Mouse (Mus musculus): ENCODE measurements at regions not wholly inside any gene's neighbourhood (a gene's known extent, or its start where the extent isn't known, plus 50 kb on each side); places are given as distances from the start of the nearest gene placed in this dataset.

- H3K4me3 ChIP-seq (ENCODE audit: insufficient read depth, low read depth, low read length), result no peak overlapping the region
- H3K4me1 ChIP-seq (ENCODE audit: control insufficient read depth, insufficient read depth, insufficient read length, low read length), result peaks cover 7% of the 10 kb centered on the region; the same call in 1 of the 2 replicates
- no peak overlapping the region for H3K27ac ChIP-seq (replicated peaks; ENCODE audit: low read depth, low read length)
Measured at GRCm38 (mm10) chr4:56638704-56639478, 101.0 kb upstream of the Gm26657 start.

- Histone ChIP-seq H3K4me3 (ENCODE audit: insufficient read depth, low read depth, low read length) (no peak overlapping the region), H3K4me1 (ENCODE audit: control insufficient read depth, insufficient read depth, insufficient read length, low read length) (peaks cover 7% of the 10 kb centered on the region; the same call in 1 of the 2 replicates), H3K27ac (replicated peaks; ENCODE audit: low read depth, low read length) (no peak overlapping the region)
Measured at GRCm38 (mm10) chr4:56636265-56636664, 103.6 kb upstream of the Gm26657 start.

- Histone ChIP-seq H3K4me1 (ENCODE audit: control insufficient read depth, insufficient read depth, insufficient read length, low read length) (0 out of 2 replicates have a peak, but pooled peaks cover 2% of the 10 kb centered on the region), H3K27ac (replicated peaks; ENCODE audit: low read depth, low read length) (no peak overlapping the region), H3K4me3 (ENCODE audit: insufficient read depth, low read depth, low read length) (no peak overlapping the region)
Measured at GRCm38 (mm10) chr4:56633528-56633927, 106.3 kb upstream of the Gm26657 start.

GRCm38 (mm10) chr4:56630251-56630650 lies 109.6 kb upstream of the Gm26657 start:
- H3K4me1 ChIP-seq (ENCODE audit: control insufficient read depth, insufficient read depth, insufficient read length, low read length), result no peaks in the 10 kb centered on the region
- H3K4me3 ChIP-seq (ENCODE audit: insufficient read depth, low read depth, low read length), result no peak overlapping the region
- H3K27ac ChIP-seq (replicated peaks; ENCODE audit: low read depth, low read length), result no peak overlapping the region

- no peak overlapping the region for H3K27ac ChIP-seq (replicated peaks; ENCODE audit: low read depth, low read length)
- no peaks in the 10 kb centered on the region for H3K4me1 ChIP-seq (ENCODE audit: control insufficient read depth, insufficient read depth, insufficient read length, low read length)
- H3K4me3 ChIP-seq (ENCODE audit: insufficient read depth, low read depth, low read length), result no peak overlapping the region
Measured at GRCm38 (mm10) chr4:56627206-56627605, 112.7 kb upstream of the Gm26657 start.

GRCm38 (mm10) chr4:56621782-56622181 lies 118.1 kb upstream of the Gm26657 start:
- Histone ChIP-seq H3K4me1 (ENCODE audit: control insufficient read depth, insufficient read depth, insufficient read length, low read length) (no peaks in the 10 kb centered on the region), H3K27ac (replicated peaks; ENCODE audit: low read depth, low read length) (no peak overlapping the region), H3K4me3 (ENCODE audit: insufficient read depth, low read depth, low read length) (no peak overlapping the region)

GRCm38 (mm10) chr4:56621356-56621755 lies 118.5 kb upstream of the Gm26657 start:
- Histone ChIP-seq H3K27ac (replicated peaks; ENCODE audit: low read depth, low read length) (no peak overlapping the region), H3K4me3 (ENCODE audit: insufficient read depth, low read depth, low read length) (no peak overlapping the region), H3K4me1 (ENCODE audit: control insufficient read depth, insufficient read depth, insufficient read length, low read length) (no peaks in the 10 kb centered on the region)

- H3K4me1 ChIP-seq (ENCODE audit: control insufficient read depth, insufficient read depth, insufficient read length, low read length), result no peaks in the 10 kb centered on the region
- no peak overlapping the region for H3K27ac ChIP-seq (replicated peaks; ENCODE audit: low read depth, low read length)
- H3K4me3 ChIP-seq (ENCODE audit: insufficient read depth, low read depth, low read length), result no peak overlapping the region
Measured at GRCm38 (mm10) chr4:56620628-56621027, 119.2 kb upstream of the Gm26657 start.

- no peak overlapping the region for H3K27ac ChIP-seq (replicated peaks; ENCODE audit: low read depth, low read length)
- no peaks in the 10 kb centered on the region for H3K4me1 ChIP-seq (ENCODE audit: control insufficient read depth, insufficient read depth, insufficient read length, low read length)
- H3K4me3 ChIP-seq (ENCODE audit: insufficient read depth, low read depth, low read length), result no peak overlapping the region
Measured at GRCm38 (mm10) chr4:56619803-56620202, 120.1 kb upstream of the Gm26657 start.

GRCm38 (mm10) chr4:56619054-56619453 lies 120.8 kb upstream of the Gm26657 start:
- Histone ChIP-seq H3K4me1 (ENCODE audit: control insufficient read depth, insufficient read depth, insufficient read length, low read length) (no peaks in the 10 kb centered on the region), H3K4me3 (ENCODE audit: insufficient read depth, low read depth, low read length) (no peak overlapping the region), H3K27ac (replicated peaks; ENCODE audit: low read depth, low read length) (no peak overlapping the region)

- Histone ChIP-seq H3K4me1 (ENCODE audit: control insufficient read depth, insufficient read depth, insufficient read length, low read length) (no peaks in the 10 kb centered on the region), H3K4me3 (ENCODE audit: insufficient read depth, low read depth, low read length) (no peak overlapping the region), H3K27ac (replicated peaks; ENCODE audit: low read depth, low read length) (no peak overlapping the region)
Measured at GRCm38 (mm10) chr4:56618433-56618832, 121.4 kb upstream of the Gm26657 start.

GRCm38 (mm10) chr4:56617661-56618360 lies 122.1 kb upstream of the Gm26657 start:
- H3K27ac ChIP-seq (replicated peaks; ENCODE audit: low read depth, low read length), result no peak overlapping the region
- no peak overlapping the region for H3K4me3 ChIP-seq (ENCODE audit: insufficient read depth, low read depth, low read length)
- no peaks in the 10 kb centered on the region for H3K4me1 ChIP-seq (ENCODE audit: control insufficient read depth, insufficient read depth, insufficient read length, low read length)

- Histone ChIP-seq H3K27ac (replicated peaks; ENCODE audit: low read depth, low read length) (no peak overlapping the region), H3K4me3 (ENCODE audit: insufficient read depth, low read depth, low read length) (no peak overlapping the region), H3K4me1 (ENCODE audit: control insufficient read depth, insufficient read depth, insufficient read length, low read length) (no peaks in the 10 kb centered on the region)
Measured at GRCm38 (mm10) chr4:56612325-56612724, 127.5 kb upstream of the Gm26657 start.

- no peaks in the 10 kb centered on the region for H3K4me1 ChIP-seq (ENCODE audit: control insufficient read depth, insufficient read depth, insufficient read length, low read length)
- no peak overlapping the region for H3K27ac ChIP-seq (replicated peaks; ENCODE audit: low read depth, low read length)
- H3K4me3 ChIP-seq (ENCODE audit: insufficient read depth, low read depth, low read length), result no peak overlapping the region
Measured at GRCm38 (mm10) chr4:56611751-56612150, 128.1 kb upstream of the Gm26657 start.

GRCm38 (mm10) chr4:56610273-56610672 lies 129.6 kb upstream of the Gm26657 start:
- Histone ChIP-seq H3K4me3 (ENCODE audit: insufficient read depth, low read depth, low read length) (no peak overlapping the region), H3K4me1 (ENCODE audit: control insufficient read depth, insufficient read depth, insufficient read length, low read length) (no peaks in the 10 kb centered on the region), H3K27ac (replicated peaks; ENCODE audit: low read depth, low read length) (no peak overlapping the region)

- Histone ChIP-seq H3K4me3 (ENCODE audit: insufficient read depth, low read depth, low read length) (no peak overlapping the region), H3K27ac (replicated peaks; ENCODE audit: low read depth, low read length) (no peak overlapping the region), H3K4me1 (ENCODE audit: control insufficient read depth, insufficient read depth, insufficient read length, low read length) (no peaks in the 10 kb centered on the region)
Measured at GRCm38 (mm10) chr4:56608701-56609100, 131.2 kb upstream of the Gm26657 start.
